Mouse (Mus musculus): ENCODE data around the gene Shd. TPM values are rescaled to one million over a fixed set of nuclear protein-coding genes. Genes with fewer than 3 reads are reported as not detected.

Gene Shd
- total RNA-seq, 1 experiment, result 1.5 TPM

DNA sequence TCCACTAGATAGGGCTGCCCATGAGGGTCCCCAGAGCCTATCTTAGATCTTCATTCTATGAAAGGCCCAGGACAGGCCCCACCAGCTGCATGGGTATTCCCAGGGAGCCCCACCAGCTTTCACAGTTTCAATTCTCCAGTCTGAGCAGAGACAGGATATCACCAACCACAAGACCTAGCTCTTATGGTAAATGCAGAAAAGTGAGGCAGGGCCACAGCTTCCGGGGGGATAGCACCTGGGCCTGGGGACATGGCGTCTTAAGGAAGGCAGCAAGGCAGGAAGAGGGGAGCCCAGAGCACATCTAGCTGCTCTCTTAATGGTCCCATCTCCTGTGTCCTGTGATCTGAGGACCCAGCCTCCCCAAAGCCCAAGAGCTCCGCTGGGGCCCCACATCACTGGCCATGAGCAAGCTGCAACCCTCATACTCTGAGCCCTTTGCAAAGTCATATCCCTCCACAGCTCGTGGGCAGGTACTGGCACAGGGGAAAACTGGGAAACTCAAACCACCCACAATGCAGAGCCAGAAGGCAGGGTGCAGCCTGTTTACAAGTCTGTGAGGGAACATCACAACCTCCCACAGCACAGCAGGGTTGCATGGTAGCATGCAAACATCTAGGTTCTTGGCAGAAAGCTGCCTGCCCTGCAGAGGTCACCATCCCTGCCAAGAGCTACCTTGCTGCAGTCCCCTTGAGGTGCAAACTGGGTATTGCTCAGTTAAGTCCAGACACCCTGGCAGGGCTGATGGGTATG, 51.1 kb downstream of the Shd start:
- no peak overlapping the region for H3K27ac ChIP-seq (ENCODE audit: insufficient read depth, low read depth, low read length, poor library complexity, severe bottlenecking)
- in situ Hi-C loops (cut with MboI; ENCODE audit: low sequenced_read_pairs in 2 of 2, unreplicated experiment in 2 of 2), result no loop called here
- no peak overlapping the region for H3K4me3 ChIP-seq (ENCODE audit: insufficient read depth in 1 of 2, low read depth in 1 of 2, low read length in 2 of 2, poor library complexity in 1 of 2, severe bottlenecking in 1 of 2)
- DNase-seq (ENCODE audit: low read depth, low spot score), result no peak
- peaks cover 37% of the 10 kb centered on the region for H3K36me3 ChIP-seq (ENCODE audit: control insufficient read depth, insufficient read depth, low read length, poor library complexity, severe bottlenecking)
- TF ChIP-seq MAFK (IDR thresholded peaks at IDR 0.05; ENCODE audit: insufficient read depth, low read depth, low read length), result no peak
- no peak for TF ChIP-seq CHD2 (IDR thresholded peaks at IDR 0.05; ENCODE audit: low read depth, low read length)
- TF ChIP-seq ZC3H11A (IDR thresholded peaks at IDR 0.05; ENCODE audit: borderline replicate concordance, low read depth, low read length), result no peak
- TF ChIP-seq ZNF384 (IDR thresholded peaks at IDR 0.05; ENCODE audit: low read depth, low read length), result no peak
- H3K4me1 ChIP-seq (ENCODE audit: control insufficient read depth in 2 of 2, insufficient read depth in 2 of 2, low read length in 2 of 2, poor library complexity in 1 of 2), result peaks cover 0 to 2% of the 10 kb centered on the region in 2 experiments; a peak in 1 of 4 replicates
- H3K9me3 ChIP-seq (ENCODE audit: control insufficient read depth, insufficient read depth, low read depth, low read length), result no peaks in the 10 kb centered on the region
- H3K9ac ChIP-seq (ENCODE audit: insufficient read depth, low read depth, low read length, poor library complexity, severe bottlenecking), result no peak overlapping the region

DNA sequence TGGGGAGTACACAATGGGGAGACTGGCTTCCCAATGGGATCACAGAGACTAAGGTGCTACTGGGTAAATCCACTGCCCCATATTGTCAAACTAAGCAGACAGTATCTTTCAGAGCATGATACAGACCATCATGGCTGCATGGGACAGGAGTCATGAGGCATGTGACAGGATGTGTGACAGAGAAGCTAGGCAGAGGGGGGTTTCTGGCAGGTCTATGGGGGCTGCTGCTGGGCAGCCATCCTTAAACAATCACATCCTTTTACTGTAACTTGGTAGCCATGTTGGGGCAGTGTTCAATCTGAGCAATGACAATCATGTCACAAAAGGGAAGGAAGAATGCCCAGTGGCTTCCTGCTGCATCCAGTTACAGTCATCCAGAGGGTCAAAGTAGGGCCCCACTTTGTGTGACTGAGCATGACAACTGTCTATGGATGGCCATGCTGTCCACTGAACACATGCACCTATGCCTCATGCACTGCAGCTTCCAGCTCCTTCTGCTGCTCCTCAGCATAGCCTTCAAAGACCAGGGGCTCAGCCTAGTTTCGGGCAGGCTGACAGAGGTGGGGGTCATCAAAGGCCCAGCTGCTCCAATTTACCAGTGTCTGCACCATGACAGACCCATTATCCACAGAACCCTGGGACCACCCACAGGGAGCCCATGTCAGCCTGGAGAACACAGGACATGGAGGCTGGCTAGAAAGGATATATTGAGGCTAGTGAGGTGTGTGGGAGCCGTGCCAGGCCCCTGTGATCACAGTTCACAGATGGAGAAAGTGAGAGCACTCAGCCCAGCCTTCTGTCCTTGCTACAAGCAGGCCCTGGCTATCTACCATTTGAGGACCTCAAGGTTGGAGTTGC, 52.1 kb downstream of the Shd start:
- no peak for TF ChIP-seq ZNF384 (IDR thresholded peaks at IDR 0.05; ENCODE audit: low read depth, low read length)
- no peak for TF ChIP-seq MAFK (IDR thresholded peaks at IDR 0.05; ENCODE audit: insufficient read depth, low read depth, low read length)
- TF ChIP-seq CHD2 (IDR thresholded peaks at IDR 0.05; ENCODE audit: low read depth, low read length), result no peak
- TF ChIP-seq HCFC1 (IDR thresholded peaks at IDR 0.05; ENCODE audit: borderline replicate concordance, insufficient read depth, low read length), result no peak
- TF ChIP-seq ZC3H11A (IDR thresholded peaks at IDR 0.05; ENCODE audit: borderline replicate concordance, low read depth, low read length), result no peak
- Histone ChIP-seq H3K4me1 (ENCODE audit: control insufficient read depth in 2 of 2, insufficient read depth in 2 of 2, low read length in 2 of 2, poor library complexity in 1 of 2) (peaks cover 0 to 2% of the 10 kb centered on the region in 2 experiments; a peak in 1 of 4 replicates), H3K27ac (ENCODE audit: insufficient read depth, low read depth, low read length, poor library complexity, severe bottlenecking) (no peak overlapping the region), H3K9me3 (ENCODE audit: control insufficient read depth, insufficient read depth, low read depth, low read length) (no peaks in the 10 kb centered on the region), H3K9ac (ENCODE audit: insufficient read depth, low read depth, low read length, poor library complexity, severe bottlenecking) (no peak overlapping the region), H3K4me3 (ENCODE audit: insufficient read depth in 1 of 2, low read depth in 1 of 2, low read length in 2 of 2, poor library complexity in 1 of 2, severe bottlenecking in 1 of 2) (no peak overlapping the region), H3K36me3 (ENCODE audit: control insufficient read depth, insufficient read depth, low read length, poor library complexity, severe bottlenecking) (peaks cover 28% of the 10 kb centered on the region)
- in situ Hi-C loops (cut with MboI; ENCODE audit: low sequenced_read_pairs in 2 of 2, unreplicated experiment in 2 of 2), result no loop called here
- DNase-seq (ENCODE audit: low read depth, low spot score), result no peak

DNA sequence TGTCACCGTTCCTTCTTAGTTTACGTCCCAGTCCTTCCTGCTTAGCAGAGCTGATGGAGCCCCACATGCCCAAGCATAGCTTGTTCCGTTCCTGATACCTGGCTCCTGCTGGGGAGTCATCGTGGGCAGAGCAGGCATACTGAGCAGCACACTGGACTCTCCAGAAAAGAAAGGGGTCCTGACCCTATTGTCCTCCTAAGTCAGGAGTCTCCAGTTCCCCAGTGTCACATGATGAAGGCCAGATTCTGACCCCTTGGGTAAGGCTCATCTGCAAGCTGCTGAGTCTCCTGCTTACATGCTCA, 52.7 kb downstream of the Shd start:
- TF ChIP-seq CHD2 (IDR thresholded peaks at IDR 0.05; ENCODE audit: low read depth, low read length) (no peak), HCFC1 (IDR thresholded peaks at IDR 0.05; ENCODE audit: borderline replicate concordance, insufficient read depth, low read length) (no peak), MAFK (IDR thresholded peaks at IDR 0.05; ENCODE audit: insufficient read depth, low read depth, low read length) (no peak), ZNF384 (IDR thresholded peaks at IDR 0.05; ENCODE audit: low read depth, low read length) (no peak), ZC3H11A (IDR thresholded peaks at IDR 0.05; ENCODE audit: borderline replicate concordance, low read depth, low read length) (no peak)
- Histone ChIP-seq H3K4me3 (ENCODE audit: insufficient read depth in 1 of 2, low read depth in 1 of 2, low read length in 2 of 2, poor library complexity in 1 of 2, severe bottlenecking in 1 of 2) (no peak overlapping the region), H3K4me1 (ENCODE audit: control insufficient read depth in 2 of 2, insufficient read depth in 2 of 2, low read length in 2 of 2, poor library complexity in 1 of 2) (peaks cover 0 to 2% of the 10 kb centered on the region in 2 experiments; a peak in 1 of 4 replicates), H3K27ac (ENCODE audit: insufficient read depth, low read depth, low read length, poor library complexity, severe bottlenecking) (no peak overlapping the region), H3K36me3 (ENCODE audit: control insufficient read depth, insufficient read depth, low read length, poor library complexity, severe bottlenecking) (peaks cover 23% of the 10 kb centered on the region), H3K9me3 (ENCODE audit: control insufficient read depth, insufficient read depth, low read depth, low read length) (no peaks in the 10 kb centered on the region), H3K9ac (ENCODE audit: insufficient read depth, low read depth, low read length, poor library complexity, severe bottlenecking) (no peak overlapping the region)
- in situ Hi-C loops (cut with MboI; ENCODE audit: low sequenced_read_pairs in 2 of 2, unreplicated experiment in 2 of 2), result no loop called here
- DNase-seq (ENCODE audit: low read depth, low spot score), result no peak

DNA sequence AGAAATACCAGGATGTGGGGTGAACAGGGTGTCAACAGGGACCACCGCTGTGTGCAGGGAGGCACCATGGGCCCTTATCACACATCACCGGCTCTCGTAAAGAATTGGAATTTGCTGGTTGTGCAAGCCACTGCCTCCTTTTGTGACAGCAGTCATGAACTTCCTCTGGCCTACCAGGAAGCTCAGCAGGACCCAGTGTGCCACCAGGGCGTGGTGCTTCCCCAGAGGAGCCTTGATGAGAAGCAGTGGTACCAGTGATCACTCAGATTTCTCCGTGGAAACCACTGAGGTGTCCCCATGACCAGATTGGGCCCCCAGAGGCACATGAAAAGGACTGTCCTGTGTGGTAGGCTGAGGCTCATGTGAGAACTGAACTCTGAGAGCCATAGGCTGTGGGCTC, 53.1 kb downstream of the Shd start:
- H3K4me3 ChIP-seq (ENCODE audit: insufficient read depth in 1 of 2, low read depth in 1 of 2, low read length in 2 of 2, poor library complexity in 1 of 2, severe bottlenecking in 1 of 2), result no peak overlapping the region
- TF ChIP-seq ZC3H11A (IDR thresholded peaks at IDR 0.05; ENCODE audit: borderline replicate concordance, low read depth, low read length), result no peak
- TF ChIP-seq MAFK (IDR thresholded peaks at IDR 0.05; ENCODE audit: insufficient read depth, low read depth, low read length), result no peak
- TF ChIP-seq HCFC1 (IDR thresholded peaks at IDR 0.05; ENCODE audit: borderline replicate concordance, insufficient read depth, low read length), result no peak
- TF ChIP-seq CHD2 (IDR thresholded peaks at IDR 0.05; ENCODE audit: low read depth, low read length), result no peak
- TF ChIP-seq ZNF384 (IDR thresholded peaks at IDR 0.05; ENCODE audit: low read depth, low read length), result no peak

More for the DNA sequence above, 53.1 kb downstream of the Shd start:
- in situ Hi-C loops (cut with MboI; ENCODE audit: low sequenced_read_pairs in 2 of 2, unreplicated experiment in 2 of 2), result no loop called here
- DNase-seq (ENCODE audit: low read depth, low spot score), result no peak
- Histone ChIP-seq H3K27ac (ENCODE audit: insufficient read depth, low read depth, low read length, poor library complexity, severe bottlenecking) (no peak overlapping the region), H3K9ac (ENCODE audit: insufficient read depth, low read depth, low read length, poor library complexity, severe bottlenecking) (no peak overlapping the region), H3K4me1 (ENCODE audit: control insufficient read depth in 2 of 2, insufficient read depth in 2 of 2, low read length in 2 of 2, poor library complexity in 1 of 2) (peaks cover 0 to 2% of the 10 kb centered on the region in 2 experiments; a peak in 1 of 4 replicates), H3K36me3 (ENCODE audit: control insufficient read depth, insufficient read depth, low read length, poor library complexity, severe bottlenecking) (peaks cover 22% of the 10 kb centered on the region), H3K9me3 (ENCODE audit: control insufficient read depth, insufficient read depth, low read depth, low read length) (no peaks in the 10 kb centered on the region)
